Mouse (Mus musculus) CH12.LX (cell line): Measurements from ENCODE around the gene Tspan14. TPM values are rescaled to one million over a fixed set of nuclear protein-coding genes. Genes with fewer than 3 reads are reported as not detected.

Experiments used
- DNase-seq: peaks from one replicate; pipeline ENCODE4 v3.0.0-alpha.2; 2013; ENCODE audit errors: extremely low read depth
- H3K27ac ChIP-seq: 2 replicates; pipeline ENCODE4 v1.5.1; 2012; ENCODE audit warnings: low read depth, mild to moderate bottlenecking, control low read depth, moderate library complexity; ENCODE audit not compliant: insufficient read depth
- H3K27me3 ChIP-seq: replicated peaks from 2 replicates; pipeline ENCODE3; 2012; ENCODE audit warnings: inconsistent platforms
- H3K36me3 ChIP-seq, 2 experiments: replicated peaks in 1 of 2; 2 replicates each; pipeline versions ENCODE3 to v1.6.1; 2012; ENCODE audit warnings: inconsistent platforms in 1 of 2, low read length in 1 of 2, mild to moderate bottlenecking in 1 of 2, mixed read lengths in 1 of 2, moderate library complexity in 1 of 2; ENCODE audit not compliant: control insufficient read depth in 1 of 2, insufficient read depth in 1 of 2
- H3K4me1 ChIP-seq, 2 experiments: 2 replicates each; pipeline ENCODE4 v1.6.1; 2012; ENCODE audit warnings: inconsistent platforms in 1 of 2, moderate library complexity in 1 of 2; ENCODE audit not compliant: insufficient read depth in 2 of 2, control insufficient read depth in 1 of 2
- H3K4me2 ChIP-seq: 2 replicates; pipeline ENCODE4 v1.6.1; 2012; ENCODE audit warnings: low read depth, mild to moderate bottlenecking, control low read depth; ENCODE audit not compliant: poor library complexity, insufficient read depth, severe bottlenecking
- H3K4me3 ChIP-seq, 3 experiments: fragments of 150-350 bp in 1 of 3; sonication (generic) in 1 of 3; replicated peaks in 1 of 3; 2 replicates each; pipeline versions ENCODE3 to v1.5.1; 2011 to 2012; ENCODE audit warnings: low read depth in 2 of 3, low read length in 2 of 3, mild to moderate bottlenecking in 2 of 3, moderate library complexity in 2 of 3, control low read depth in 1 of 3, improper control_type of control experiment in 1 of 3, inconsistent platforms in 1 of 3, mixed read lengths in 1 of 3; ENCODE audit not compliant: poor library complexity in 1 of 3
- H3K79me2 ChIP-seq: replicated peaks from 2 replicates; pipeline ENCODE4 v1.6.1; 2012; ENCODE audit warnings: mild to moderate bottlenecking, moderate library complexity; ENCODE audit not compliant: control insufficient read depth, poor library complexity, insufficient read depth, severe bottlenecking; ENCODE audit errors: extremely low read depth
- H3K9ac ChIP-seq: 2 replicates; pipeline ENCODE4 v1.6.1; 2012; ENCODE audit warnings: low read depth, mild to moderate bottlenecking, control low read depth, moderate library complexity; ENCODE audit not compliant: insufficient read depth
- H3K9me3 ChIP-seq: replicated peaks from 2 replicates; pipeline ENCODE3; 2012; ENCODE audit warnings: low read length, inconsistent platforms, mixed read lengths
- CTCF ChIP-seq, 2 experiments: IDR thresholded peaks in 1 of 2; conservative IDR thresholded peaks in 1 of 2; 2 replicates each; pipeline ENCODE4 v1.5.1; 2011 to 2012; ENCODE audit warnings: low read depth in 2 of 2, low read length in 2 of 2, improper control_type of control experiment in 1 of 2, inconsistent platforms in 1 of 2, mild to moderate bottlenecking in 1 of 2, moderate library complexity in 1 of 2
- E2F4 ChIP-seq: IDR thresholded peaks from 2 replicates; pipeline ENCODE4 v1.6.1; 2011; ENCODE audit warnings: low read depth, low read length, improper control_type of control experiment; ENCODE audit not compliant: insufficient replicate concordance
- EP300 ChIP-seq: IDR thresholded peaks from 2 replicates; pipeline ENCODE4 v1.6.1; 2011; ENCODE audit warnings: low read length, improper control_type of control experiment
- ETS1 ChIP-seq: conservative IDR thresholded peaks from 2 replicates; pipeline ENCODE4 v1.6.1; 2012; ENCODE audit warnings: low read depth, mild to moderate bottlenecking, inconsistent platforms, low read length, improper control_type of control experiment, moderate library complexity
- GABPA ChIP-seq: IDR thresholded peaks from 2 replicates; pipeline ENCODE4 v1.6.1; 2012; ENCODE audit warnings: low read depth, low read length, improper control_type of control experiment, inconsistent platforms; ENCODE audit not compliant: insufficient replicate concordance
- HCFC1 ChIP-seq: IDR thresholded peaks from 2 replicates; pipeline ENCODE4 v1.6.1; 2012; ENCODE audit warnings: low read depth, mild to moderate bottlenecking, inconsistent platforms, low read length, improper control_type of control experiment
- IRF4 ChIP-seq: IDR thresholded peaks from 2 replicates; pipeline ENCODE4 v1.6.1; 2014; ENCODE audit warnings: low read depth, mild to moderate bottlenecking, inconsistent platforms, low read length, improper control_type of control experiment
- JUN ChIP-seq: IDR thresholded peaks from 2 replicates; pipeline ENCODE4 v1.6.1; 2011; ENCODE audit warnings: low read depth, mild to moderate bottlenecking, low read length, improper control_type of control experiment, moderate library complexity; ENCODE audit not compliant: insufficient read depth
- MAFK ChIP-seq: IDR thresholded peaks from 2 replicates; pipeline ENCODE4 v1.6.1; 2011; ENCODE audit warnings: low read length, improper control_type of control experiment; ENCODE audit not compliant: insufficient replicate concordance
- MAX ChIP-seq: IDR thresholded peaks from 2 replicates; pipeline ENCODE4 v1.6.1; 2011; ENCODE audit warnings: low read length, improper control_type of control experiment
- MAZ ChIP-seq: IDR thresholded peaks from 2 replicates; pipeline ENCODE4 v1.6.1; 2012; ENCODE audit warnings: low read depth, mild to moderate bottlenecking, inconsistent platforms, low read length, improper control_type of control experiment, moderate library complexity
- MEF2A ChIP-seq: IDR thresholded peaks from 2 replicates; pipeline ENCODE4 v1.6.1; 2014; ENCODE audit warnings: low read depth, mild to moderate bottlenecking, inconsistent platforms, low read length, improper control_type of control experiment, borderline replicate concordance
- NELFE ChIP-seq: IDR thresholded peaks from 2 replicates; pipeline ENCODE4 v1.6.1; 2011; ENCODE audit warnings: low read depth, low read length, improper control_type of control experiment
- NRF1 ChIP-seq: IDR thresholded peaks from 2 replicates; pipeline ENCODE4 v1.6.1; 2014; ENCODE audit warnings: low read depth, mild to moderate bottlenecking, inconsistent platforms, low read length, improper control_type of control experiment, moderate library complexity
- PAX5 ChIP-seq: IDR thresholded peaks from 2 replicates; pipeline ENCODE4 v1.6.1; 2012; ENCODE audit warnings: low read length, inconsistent platforms, mixed read lengths
- RAD21 ChIP-seq: IDR thresholded peaks from 2 replicates; pipeline ENCODE4 v1.6.1; 2011; ENCODE audit warnings: low read depth, mild to moderate bottlenecking, low read length, improper control_type of control experiment, moderate library complexity
- RCOR1 ChIP-seq: conservative IDR thresholded peaks from 2 replicates; pipeline ENCODE4 v1.6.1; 2012; ENCODE audit warnings: low read depth, mild to moderate bottlenecking, inconsistent platforms, low read length, improper control_type of control experiment
- SIN3A ChIP-seq: IDR thresholded peaks from 2 replicates; pipeline ENCODE4 v1.6.1; 2012; ENCODE audit warnings: low read length, improper control_type of control experiment, inconsistent platforms
- SMC3 ChIP-seq: IDR thresholded peaks from 2 replicates; pipeline ENCODE4 v1.6.1; 2011; ENCODE audit warnings: low read depth, low read length, improper control_type of control experiment
- TBP ChIP-seq: conservative IDR thresholded peaks from 2 replicates; pipeline ENCODE4 v1.6.1; 2011; ENCODE audit warnings: low read depth, low read length, improper control_type of control experiment
- TCF12 ChIP-seq: IDR thresholded peaks from 2 replicates; pipeline ENCODE4 v1.6.1; 2014; ENCODE audit warnings: low read depth, mild to moderate bottlenecking, inconsistent platforms, low read length, improper control_type of control experiment
- USF1 ChIP-seq: IDR thresholded peaks from 2 replicates; pipeline ENCODE4 v1.6.1; 2014; ENCODE audit warnings: low read depth, mild to moderate bottlenecking, inconsistent platforms, low read length, improper control_type of control experiment
- USF2 ChIP-seq: conservative IDR thresholded peaks from 2 replicates; pipeline ENCODE4 v1.6.1; 2011; ENCODE audit warnings: low read depth, low read length, improper control_type of control experiment
- ZC3H11A ChIP-seq: IDR thresholded peaks from 2 replicates; pipeline ENCODE4 v1.6.1; 2012; ENCODE audit warnings: low read depth, mild to moderate bottlenecking, inconsistent platforms, low read length, improper control_type of control experiment
- ZNF384 ChIP-seq: IDR thresholded peaks from 2 replicates; pipeline ENCODE4 v1.6.1; 2012; ENCODE audit warnings: low read depth, low read length, improper control_type of control experiment, inconsistent platforms
- dilution Hi-C: fragments of 300-500 bp; cut with MboI; formaldehyde crosslinking; loops from 2 replicates; pipeline ENCODE4 v1.14.3; 2020; ENCODE audit warnings: low sequenced_read_pairs; ENCODE audit not compliant: extremely low pct_unique_long_range_greater_than_20kb, extremely low pct_ligation_motif_present
- in situ Hi-C: fragments of 300-500 bp; cut with MboI; formaldehyde crosslinking; loops from 3 replicates; pipeline ENCODE4 v1.14.3; 2019; ENCODE audit warnings: low sequenced_read_pairs, low pct_ligation_motif_present, low pct_unique_long_range_greater_than_20kb, mixed read lengths
- polyA plus RNA-seq: library from polyadenylated mRNA; unstranded; fragments of >175 nt; gene quantifications from 2 replicates; pipeline ENCODE4 v1.2.1, GENCODE M21; 2012; ENCODE audit warnings: low read depth; ENCODE audit not compliant: insufficient read length
- total RNA-seq, 2 experiments: library from RNA; depleted of rRNA; stranded (reverse); fragments of 300-350 nt in 1 of 2; fragments of >200 nt in 1 of 2; gene quantifications; 2 replicates each; pipeline ENCODE4 v1.2.3; 2012 to 2014

The Tspan14 gene
- total and polyA plus RNA-seq, 3 experiments = 11.6 to 19.1 (median 14.9) TPM

- Histone ChIP-seq H3K4me3 (no peak overlapping the region), H3K9me3 (no peaks in the 10 kb centered on the region), H3K36me3 (peaks cover 17 to 40% of the 10 kb centered on the region in 2 experiments), H3K27me3 (no peaks in the 10 kb centered on the region), H3K79me2 (no peaks in the 10 kb centered on the region), H3K27ac (no peak overlapping the region), H3K9ac (no peak overlapping the region), H3K4me1 (no peaks in the 10 kb centered on the region), H3K4me2 (no peak overlapping the region)
- in situ Hi-C loops = no loop called here
- DNase-seq = no peak
- dilution Hi-C loops = no loop called here
- no peak for TF ChIP-seq PAX5
- no peak for TF ChIP-seq MAZ
- TF ChIP-seq TCF12 = no peak
- no peak for TF ChIP-seq MEF2A
- no peak for TF ChIP-seq ETS1
- TF ChIP-seq HCFC1 = no peak
- no peak for TF ChIP-seq ZNF384
- no peak for TF ChIP-seq RAD21
- TF ChIP-seq JUN = no peak
- TF ChIP-seq NELFE = no peak
- TF ChIP-seq E2F4 = no peak
- no peak for TF ChIP-seq RCOR1
- TF ChIP-seq GABPA = no peak
- no peak for TF ChIP-seq CTCF (conservative IDR thresholded peaks at IDR 0.05 in 1 of 2, IDR thresholded peaks at IDR 0.05 in 1 of 2; ENCODE audit: low read depth in 2 of 2, low read length in 2 of 2)
- no peak for TF ChIP-seq SMC3
- no peak for TF ChIP-seq IRF4
Observed at GRCm38 (mm10) chr14:40902307-40903055, 64.1 kb downstream of the Tspan14 start.

- Histone ChIP-seq H3K4me3 (no peak overlapping the region), H3K36me3 (peaks cover 4 to 19% of the 10 kb centered on the region in 2 experiments), H3K9me3 (no peaks in the 10 kb centered on the region), H3K79me2 (no peaks in the 10 kb centered on the region), H3K9ac (no peak overlapping the region)
- dilution Hi-C loops = no loop called here
- TF ChIP-seq USF2 = no peak
- TF ChIP-seq MAX = no peak
- no peak for TF ChIP-seq IRF4
- TF ChIP-seq TBP = no peak
- no peak for TF ChIP-seq SIN3A
- TF ChIP-seq USF1 = no peak
- no peak for TF ChIP-seq ZC3H11A
- TF ChIP-seq EP300 = no peak
- TF ChIP-seq NELFE = no peak
- no peak for TF ChIP-seq NRF1
- TF ChIP-seq MAFK = no peak
- TF ChIP-seq TCF12 = no peak
- TF ChIP-seq, all 38 proteins: peak for 0
- Histone ChIP-seq H3K4me2 (no peak overlapping the region), H3K4me1 (no peaks in the 10 kb centered on the region), H3K27ac (no peak overlapping the region), H3K27me3 (peaks cover 2% of the 10 kb centered on the region)
- in situ Hi-C loops = no loop called here
- no peak for DNase-seq
Observed at GRCm38 (mm10) chr14:40900267-40900666, 66.3 kb downstream of the Tspan14 start.
